Mouse (Mus musculus) forebrain, embryonic 10.5 days (tissue): Measurements from ENCODE around the gene Egfl8. TPM values are rescaled to one million over a fixed set of nuclear protein-coding genes. Genes with fewer than 3 reads are reported as not detected.

Experiments used
- DNase-seq: peaks from one replicate; pipeline ENCODE4 v3.0.0-alpha.2; 2017; ENCODE audit warnings: low spot score; ENCODE audit errors: extremely low spot score
- H3K27ac ChIP-seq: fragments of 300-500 bp; sonication (generic); 2 replicates; pipeline ENCODE4 v1.5.1; 2016; ENCODE audit warnings: mild to moderate bottlenecking
- H3K27me3 ChIP-seq: fragments of 300-500 bp; sonication (generic); 2 replicates; pipeline ENCODE4 v1.6.1; 2016; ENCODE audit warnings: mild to moderate bottlenecking; ENCODE audit not compliant: poor library complexity, severe bottlenecking
- H3K36me3 ChIP-seq: fragments of 300-500 bp; sonication (generic); replicated peaks from 2 replicates; pipeline ENCODE4 v1.6.1; 2016; ENCODE audit warnings: mild to moderate bottlenecking, moderate library complexity
- H3K4me1 ChIP-seq: fragments of 300-500 bp; sonication (generic); 2 replicates; pipeline ENCODE4 v1.6.1; 2016
- H3K4me3 ChIP-seq: fragments of 300-500 bp; sonication (generic); 2 replicates; pipeline ENCODE4 v1.5.1; 2016; ENCODE audit warnings: mild to moderate bottlenecking, moderate library complexity
- H3K9me3 ChIP-seq: fragments of 300-500 bp; sonication (generic); 2 replicates; pipeline ENCODE4 v1.6.1; 2016; ENCODE audit warnings: mild to moderate bottlenecking, moderate library complexity
- WGBS: fragments of 180-500 bp; shearing (Covaris S2); methylation state at CpG from one replicate; pipeline ENCODE4 v1.1.7; 2016; 5-methylcytosine and 5-hydroxymethylcytosine counted together
- polyA plus RNA-seq: library from polyadenylated mRNA; unstranded; fragments of >200 nt; fragmentation: Nextera tagmentation; extraction: Ambion mirVana; gene quantifications from 2 replicates; pipeline ENCODE4 v1.2.1, GENCODE M21; 2016

Egfl8 gene
- polyA plus RNA-seq, 1 experiment from 2014 or later = 1.6 TPM

- H3K27ac ChIP-seq = no peak overlapping the region
- WGBS = 19% methylated on average over 6 of the region's 6 CpGs
- DNase-seq = no peak
- H3K4me3 ChIP-seq = no peak overlapping the region
- H3K9me3 ChIP-seq = no peaks in the 10 kb centered on the region
- H3K36me3 ChIP-seq = peaks cover 70% of the 10 kb centered on the region
- H3K27me3 ChIP-seq = no peaks in the 10 kb centered on the region
- H3K4me1 ChIP-seq = peaks cover 14% of the 10 kb centered on the region
These were observed 3.2 kb upstream of the Egfl8 start for GRCm38 (mm10) chr17:34618999-34619398.

GRCm38 (mm10) chr17:34613830-34614229 is 1.9 kb downstream of the Egfl8 start:
- Histone ChIP-seq H3K27ac (no peak overlapping the region), H3K4me3 (no peak overlapping the region), H3K27me3 (no peaks in the 10 kb centered on the region), H3K4me1 (peaks cover 15% of the 10 kb centered on the region), H3K9me3 (no peaks in the 10 kb centered on the region), H3K36me3 (peaks cover 78% of the 10 kb centered on the region)
- WGBS = 92% methylated on average over 10 of the region's 10 CpGs
- DNase-seq = no peak

- Histone ChIP-seq H3K4me3 (no peak overlapping the region), H3K27me3 (no peaks in the 10 kb centered on the region), H3K27ac (no peak overlapping the region), H3K36me3 (peaks cover 85% of the 10 kb centered on the region), H3K9me3 (no peaks in the 10 kb centered on the region), H3K4me1 (peaks cover 22% of the 10 kb centered on the region)
- DNase-seq = no peak
- 86% methylated on average over 11 of the region's 11 CpGs for WGBS
These were observed 2.6 kb downstream of the Egfl8 start for GRCm38 (mm10) chr17:34613054-34613645.

- no peak overlapping the region for H3K4me3 ChIP-seq
- H3K27ac ChIP-seq = no peak overlapping the region
- 93% methylated on average over 8 of the region's 8 CpGs for WGBS
- H3K36me3 ChIP-seq = peaks cover 79% of the 10 kb centered on the region
- DNase-seq = no peak
- no peaks in the 10 kb centered on the region for H3K9me3 ChIP-seq
- no peaks in the 10 kb centered on the region for H3K27me3 ChIP-seq
- peaks cover 34% of the 10 kb centered on the region for H3K4me1 ChIP-seq
These were observed 4.7 kb downstream of the Egfl8 start for GRCm38 (mm10) chr17:34611050-34611449.

- DNase-seq = no peak
- H3K27ac ChIP-seq = no peak overlapping the region
- peaks cover 49% of the 10 kb centered on the region for H3K36me3 ChIP-seq
- 94% methylated on average over 7 of the region's 7 CpGs for whole genome bisulfite sequencing
- H3K4me3 ChIP-seq = 0 out of 2 replicates have a peak overlapping the region, but pooled peaks have one; percentile 5
- H3K4me1 ChIP-seq = peaks cover 43% of the 10 kb centered on the region
- H3K9me3 ChIP-seq = no peaks in the 10 kb centered on the region
- no peaks in the 10 kb centered on the region for H3K27me3 ChIP-seq
These were observed 7.8 kb downstream of the Egfl8 start for GRCm38 (mm10) chr17:34607997-34608396.

GRCm38 (mm10) chr17:34606186-34607039 is 9.4 kb downstream of the Egfl8 start:
- 19% methylated on average over 32 of the region's 32 CpGs for WGBS
- H3K36me3 ChIP-seq = peaks cover 41% of the 10 kb centered on the region
- no peaks in the 10 kb centered on the region for H3K9me3 ChIP-seq
- no peaks in the 10 kb centered on the region for H3K27me3 ChIP-seq
- peaks cover 57% of the 10 kb centered on the region for H3K4me1 ChIP-seq
- peak overlapping the region; percentile 70 for H3K4me3 ChIP-seq
- peak overlapping the region; percentile 93 for H3K27ac ChIP-seq
- DNase-seq = no peak

- DNase-seq = peak; percentile 93
- Histone ChIP-seq H3K9me3 (no peaks in the 10 kb centered on the region), H3K4me1 (peaks cover 57% of the 10 kb centered on the region), H3K27ac (peak overlapping the region; percentile 93), H3K27me3 (no peaks in the 10 kb centered on the region), H3K4me3 (peak overlapping the region; percentile 70), H3K36me3 (peaks cover 41% of the 10 kb centered on the region)
- WGBS = under 1% methylated on average over 24 of the region's 30 CpGs
These were observed 10.2 kb downstream of the Egfl8 start for GRCm38 (mm10) chr17:34605609-34606008.

- no peak for DNase-seq
- 17% methylated on average over 24 of the region's 24 CpGs for WGBS
- Histone ChIP-seq H3K36me3 (peaks cover 41% of the 10 kb centered on the region), H3K4me1 (peaks cover 57% of the 10 kb centered on the region), H3K9me3 (no peaks in the 10 kb centered on the region), H3K4me3 (peak overlapping the region; percentile 70), H3K27me3 (no peaks in the 10 kb centered on the region), H3K27ac (peak overlapping the region; percentile 93)
These were observed 11.1 kb downstream of the Egfl8 start for GRCm38 (mm10) chr17:34604511-34605237.

GRCm38 (mm10) chr17:34604061-34604508 is 11.7 kb downstream of the Egfl8 start, which contains the start of gene Agpat1:
Gene Agpat1 (plus strand): TSS chr17:34604262.
- WGBS = under 1% methylated on average over 35 of the region's 35 CpGs
- H3K27ac ChIP-seq = peak within 1 kb of the TSS; percentile 93
- peaks cover 43% of the 10 kb centered on the region for H3K36me3 ChIP-seq
- peak within 1 kb of the TSS; percentile 70 for H3K4me3 ChIP-seq
- no peaks in the 10 kb centered on the region for H3K9me3 ChIP-seq
- peak; percentile 100 for DNase-seq
- H3K27me3 ChIP-seq = no peaks in the 10 kb centered on the region
- peaks cover 60% of the 10 kb centered on the region for H3K4me1 ChIP-seq

- H3K27ac ChIP-seq = peak within 1 kb of the TSS; percentile 93
- peaks cover 39% of the 10 kb centered on the region for H3K36me3 ChIP-seq
- H3K27me3 ChIP-seq = no peaks in the 10 kb centered on the region
- H3K9me3 ChIP-seq = no peaks in the 10 kb centered on the region
- under 1% methylated on average over 30 of the region's 30 CpGs for WGBS
- H3K4me1 ChIP-seq = peaks cover 59% of the 10 kb centered on the region
- peak within 1 kb of the TSS; percentile 70 for H3K4me3 ChIP-seq
- DNase-seq = peak; percentile 96
These were observed 12.3 kb downstream of the Egfl8 start, which contains the start of gene Rnf5 for GRCm38 (mm10) chr17:34603375-34604060. Gene Rnf5 (minus strand): TSS chr17:34603690.

- Histone ChIP-seq H3K4me1 (peaks cover 57% of the 10 kb centered on the region), H3K9me3 (no peaks in the 10 kb centered on the region), H3K27ac (no peak overlapping the region), H3K36me3 (peaks cover 27% of the 10 kb centered on the region), H3K4me3 (peak overlapping the region; percentile 70; the same call in 1 of the 2 replicates), H3K27me3 (no peaks in the 10 kb centered on the region)
- 92% methylated on average over 12 of the region's 12 CpGs for WGBS
- DNase-seq = no peak
These were observed 14.0 kb downstream of the Egfl8 start for GRCm38 (mm10) chr17:34601796-34602195.

GRCm38 (mm10) chr17:34599891-34600290 is 15.9 kb downstream of the Egfl8 start:
- WGBS = 76% methylated on average over 9 of the region's 9 CpGs
- no peaks in the 10 kb centered on the region for H3K27me3 ChIP-seq
- DNase-seq = no peak
- peaks cover 45% of the 10 kb centered on the region for H3K36me3 ChIP-seq
- H3K27ac ChIP-seq = no peak overlapping the region
- H3K9me3 ChIP-seq = no peaks in the 10 kb centered on the region
- H3K4me3 ChIP-seq = peak overlapping the region; percentile 1; the same call in 1 of the 2 replicates
- H3K4me1 ChIP-seq = peaks cover 61% of the 10 kb centered on the region
